Mouse (Mus musculus) spleen, adult 18-20 months (tissue): Measurements from ENCODE around the gene Abhd2.
A peak's percentile ranks its signal among the peaks of the same experiment; 100 is the strongest.
"Not testable (repeated sequence)": the region's sequence is repeated elsewhere in the genome, so short reads cannot be mapped to it uniquely, and the experiment has no call there.

Experiments
- DNase-seq, 2 experiments: peaks; one replicate each; pipeline ENCODE4 v3.0.0; 2022; ENCODE audit warnings: mixed read lengths in 2 of 2

Abhd2 gene

DNA sequence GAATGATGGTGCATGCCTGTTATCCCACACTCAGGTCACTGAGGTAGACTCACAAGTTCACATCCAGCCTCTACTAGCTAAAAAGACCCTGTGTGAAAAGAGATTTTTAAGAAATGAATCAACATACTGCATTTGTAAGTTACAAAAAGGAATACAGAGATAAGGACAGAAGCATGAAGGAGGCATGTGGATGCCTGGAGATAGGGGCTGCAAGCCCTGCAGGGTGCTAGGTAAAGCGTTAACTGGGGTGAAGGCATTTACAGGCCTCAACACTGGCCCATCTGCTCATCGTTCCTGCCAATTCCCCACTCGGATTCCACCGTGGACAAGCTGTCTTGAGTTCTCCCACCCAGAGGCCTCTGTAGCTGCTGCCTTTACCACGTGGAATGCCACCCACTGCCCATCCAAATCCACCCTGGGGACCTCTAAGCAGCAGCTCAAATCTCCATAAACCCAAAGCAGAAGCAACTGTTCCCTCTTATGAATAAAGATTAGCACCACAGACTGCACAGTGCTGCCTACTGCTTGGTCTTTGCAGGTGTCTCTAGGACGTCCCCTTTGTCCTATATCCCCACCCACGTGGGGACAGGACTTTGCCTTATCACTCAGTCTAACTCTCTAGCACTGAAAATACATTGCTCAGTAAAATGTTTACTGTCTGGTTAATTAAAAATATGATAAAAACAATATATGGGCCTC, 5.2 kb upstream of the Abhd2 start:
- DNase-seq: no peak

DNA sequence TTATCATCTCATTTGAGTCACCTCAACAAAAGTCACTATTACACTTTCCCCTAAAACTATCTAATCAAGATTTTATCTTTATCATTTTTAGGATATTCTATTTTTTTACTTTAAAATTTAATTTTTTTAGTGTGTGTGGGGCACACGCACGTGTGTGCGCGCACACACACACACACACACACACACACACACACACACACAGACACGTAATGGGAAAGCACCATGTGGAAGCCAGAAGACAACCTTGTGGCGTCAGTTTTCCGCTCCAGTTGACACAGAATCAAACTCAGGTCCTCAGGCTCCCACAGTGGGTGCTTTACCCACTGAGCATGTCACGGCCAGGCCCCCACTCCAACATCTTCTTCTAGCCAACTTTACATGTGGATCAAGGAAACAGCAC, 4.1 kb upstream of the Abhd2 start:
- DNase-seq: no peak

DNA sequence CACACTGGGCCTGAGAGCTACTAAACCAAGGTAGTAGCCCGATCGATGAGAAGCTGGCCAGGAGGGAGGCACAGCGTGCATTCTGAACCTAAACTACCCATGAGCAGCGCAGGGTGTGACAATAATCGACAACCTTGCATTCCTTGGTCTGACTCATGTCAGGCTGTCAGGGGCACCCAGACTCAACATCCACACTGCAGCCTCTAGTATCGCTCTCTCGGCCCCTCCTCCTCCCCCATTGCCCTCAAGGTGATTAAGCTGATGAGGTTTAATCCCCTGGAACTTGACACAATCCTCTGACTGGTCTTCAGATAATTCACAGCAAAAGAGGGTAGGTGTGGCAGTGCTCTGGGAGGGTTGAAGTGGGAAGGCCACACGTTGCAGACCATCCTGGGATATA, 3.6 kb upstream of the Abhd2 start:
- DNase-seq: no peak

DNA sequence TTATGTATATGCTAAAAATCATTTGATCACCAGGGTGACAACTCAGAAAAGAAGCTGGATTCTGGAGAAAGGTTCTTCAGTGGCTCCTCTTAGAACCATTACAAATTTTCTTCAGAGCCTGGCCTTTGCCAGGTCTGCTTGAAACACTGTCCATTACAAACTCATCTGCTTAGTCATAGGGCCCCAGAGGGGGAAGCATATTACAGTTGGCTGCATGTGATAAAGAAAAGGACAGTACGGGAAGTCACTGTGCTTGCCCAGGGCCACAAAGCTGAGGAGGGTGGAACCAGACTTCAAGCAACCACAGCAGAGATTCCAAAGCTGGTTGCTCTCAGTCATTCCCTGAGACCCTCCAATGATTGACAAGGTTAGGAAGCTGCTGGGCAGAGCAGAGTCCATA, 3.1 kb upstream of the Abhd2 start:
- no peak for DNase-seq

DNA sequence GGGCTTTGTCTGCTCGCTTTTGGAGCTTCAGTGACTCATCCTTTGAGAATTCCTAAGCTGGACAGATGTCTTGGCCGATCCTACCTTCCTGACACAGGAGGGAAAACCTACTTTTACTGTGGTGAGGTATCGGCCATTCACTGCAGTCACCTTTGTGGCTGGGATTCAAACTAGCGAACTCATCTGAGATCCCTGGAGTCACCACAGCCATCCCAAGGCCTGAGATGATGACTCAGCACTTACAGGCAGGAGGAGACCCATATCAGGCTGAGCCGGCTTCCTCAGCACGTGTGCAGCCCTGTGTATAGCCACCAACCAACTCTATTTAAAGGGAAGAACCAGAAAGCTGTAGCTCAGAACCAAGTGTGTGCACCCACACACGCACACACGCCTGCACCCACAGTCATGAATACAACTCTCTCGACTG, 2.0 kb upstream of the Abhd2 start:
- no peak for DNase-seq

DNA sequence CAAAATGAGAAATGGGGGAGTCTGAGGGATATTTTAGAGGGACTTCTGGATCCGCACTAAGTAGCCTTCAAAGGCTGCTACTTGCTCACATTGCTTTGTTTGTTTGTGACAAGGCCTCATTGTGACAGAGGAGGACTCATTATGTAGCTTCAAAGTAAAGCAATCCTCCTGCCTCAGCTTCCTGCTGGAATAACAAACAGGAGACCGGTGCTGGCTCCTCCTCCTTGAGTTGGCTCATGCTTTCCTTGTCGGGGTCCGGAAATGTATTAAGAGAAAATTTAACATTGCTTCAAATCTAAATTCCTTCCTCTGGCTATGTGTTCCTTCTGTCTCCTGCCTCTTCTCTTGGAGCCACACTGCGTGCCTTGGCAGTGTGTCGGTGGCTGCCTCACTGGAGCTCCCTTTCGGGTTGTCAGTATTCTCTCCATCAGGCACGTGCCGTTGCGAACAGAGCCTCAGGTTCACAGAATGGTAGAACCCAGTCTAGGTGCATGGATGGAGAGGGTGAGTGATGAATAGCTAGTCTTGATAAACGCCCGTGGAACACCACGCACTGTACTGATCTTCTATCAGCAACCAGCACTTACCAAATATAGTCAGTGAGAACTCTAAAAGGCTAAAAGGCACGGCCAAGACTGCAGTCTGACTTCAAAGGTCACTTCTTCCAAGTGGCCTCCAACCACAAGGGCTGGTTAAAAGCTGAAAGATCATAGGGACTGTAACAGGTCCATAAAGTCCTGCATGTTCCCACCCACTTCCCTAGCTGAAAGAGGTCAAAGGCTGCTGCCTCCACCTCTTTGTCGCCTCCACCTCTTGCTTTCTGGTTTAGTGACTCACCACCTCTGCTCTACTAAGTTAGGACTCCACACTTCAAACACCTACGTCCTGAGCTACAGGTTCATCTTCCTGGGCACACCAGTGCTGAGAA, 874 bp upstream of the Abhd2 start:
- no peak for DNase-seq

DNA sequence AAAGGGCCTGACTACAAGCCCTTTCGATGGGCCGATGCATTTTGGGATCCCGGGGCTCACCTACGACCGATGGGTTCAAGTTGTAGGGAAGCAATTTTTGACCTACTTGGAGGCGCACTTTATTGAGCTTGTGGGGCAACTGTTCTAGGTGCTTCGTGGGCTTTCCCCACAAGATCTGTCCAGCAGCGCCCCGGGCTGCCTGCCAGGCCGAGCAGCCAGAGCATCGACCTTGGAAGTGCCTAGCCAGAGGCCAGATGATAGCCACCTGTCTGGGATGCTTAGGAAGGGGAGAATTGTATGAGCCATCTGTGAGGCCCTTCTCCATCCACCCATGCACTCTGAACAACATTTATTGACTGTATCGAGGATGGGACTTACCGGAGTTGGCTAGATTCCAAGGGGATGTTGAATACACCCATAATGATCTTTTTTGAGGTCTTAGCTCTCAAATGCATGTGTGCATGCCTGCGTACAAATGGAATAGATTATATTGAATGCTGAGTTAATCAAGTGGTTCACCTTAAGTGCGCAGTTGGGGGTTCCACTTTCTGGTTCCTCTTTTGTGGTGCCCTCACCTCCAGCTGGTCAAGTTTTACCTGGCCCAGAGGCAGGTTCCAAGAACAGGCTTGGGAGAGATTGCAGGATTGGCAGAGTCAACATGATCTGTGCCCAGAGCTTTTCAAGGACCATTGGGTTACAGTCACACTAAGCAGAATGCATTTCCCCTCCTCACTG, 906 bp downstream of the Abhd2 start:
- DNase-seq: no peak

DNA sequence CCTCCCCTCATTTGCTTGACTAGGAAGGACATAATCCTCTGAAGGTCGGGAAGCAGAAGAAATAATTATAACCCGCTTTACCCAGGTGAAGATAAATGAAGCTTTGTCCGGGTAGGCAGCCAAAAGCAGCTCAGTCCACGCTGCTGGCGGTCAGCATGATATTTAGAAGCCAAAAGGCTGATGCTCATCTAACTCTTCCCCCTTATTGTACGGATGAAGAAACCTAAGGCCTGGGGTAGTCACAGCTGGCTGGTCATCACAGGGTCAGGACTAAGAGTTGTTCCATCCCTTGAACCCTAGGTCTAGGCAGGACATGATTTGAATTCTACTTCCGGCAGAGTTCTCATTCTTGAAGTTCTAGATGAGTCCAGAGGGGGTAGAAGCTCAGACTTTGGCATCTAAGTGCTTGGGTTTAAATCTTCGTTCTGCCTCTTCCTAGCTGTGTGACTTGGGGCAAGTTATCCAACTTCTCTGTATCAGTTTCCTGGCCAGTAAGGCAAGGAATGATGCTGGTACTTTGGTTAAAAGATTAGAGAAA, 1.5 kb downstream of the Abhd2 start:
- no peak for DNase-seq

DNA sequence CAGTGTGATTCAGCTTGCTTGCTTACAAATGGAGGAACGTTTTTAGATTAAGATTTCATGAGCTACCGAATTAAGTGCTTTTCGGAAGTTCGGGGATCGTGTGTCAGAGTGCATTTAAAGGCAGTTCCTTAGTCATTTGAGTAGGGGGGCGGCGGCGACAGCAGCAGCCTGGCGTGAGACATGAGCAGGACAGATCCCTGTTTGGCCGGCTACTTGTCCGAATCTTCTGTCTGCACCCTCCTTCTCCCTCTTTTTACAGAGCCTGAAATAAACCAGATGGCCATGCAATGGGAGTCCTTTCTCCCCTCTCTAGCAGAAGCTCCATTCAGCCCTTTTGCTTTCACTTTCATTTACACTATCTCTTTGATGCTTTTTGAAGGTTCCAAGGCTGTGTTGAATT, 2.3 kb downstream of the Abhd2 start:
- peak in 1 of 2 experiments; percentile 24 for DNase-seq

DNA sequence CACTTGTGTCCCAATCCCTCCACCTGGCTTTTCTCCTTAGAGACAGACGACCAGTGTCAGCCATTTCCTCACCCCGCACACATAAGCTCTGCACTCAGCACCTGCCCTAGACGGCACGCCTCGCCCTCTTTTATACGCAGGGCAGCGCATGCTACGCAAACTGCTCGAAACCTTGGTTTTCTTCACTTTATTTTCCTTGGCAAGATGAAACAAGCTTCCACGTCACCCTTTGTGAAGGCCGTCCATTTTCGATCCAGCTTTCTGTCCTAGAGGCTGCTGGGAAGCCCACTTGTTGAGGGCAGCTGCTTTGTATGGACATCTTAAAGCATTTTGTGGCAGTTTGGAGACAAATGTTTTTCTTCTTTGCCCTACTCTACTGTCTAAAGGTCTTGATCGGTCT, 5.4 kb downstream of the Abhd2 start:
- DNase-seq: no peak

DNA sequence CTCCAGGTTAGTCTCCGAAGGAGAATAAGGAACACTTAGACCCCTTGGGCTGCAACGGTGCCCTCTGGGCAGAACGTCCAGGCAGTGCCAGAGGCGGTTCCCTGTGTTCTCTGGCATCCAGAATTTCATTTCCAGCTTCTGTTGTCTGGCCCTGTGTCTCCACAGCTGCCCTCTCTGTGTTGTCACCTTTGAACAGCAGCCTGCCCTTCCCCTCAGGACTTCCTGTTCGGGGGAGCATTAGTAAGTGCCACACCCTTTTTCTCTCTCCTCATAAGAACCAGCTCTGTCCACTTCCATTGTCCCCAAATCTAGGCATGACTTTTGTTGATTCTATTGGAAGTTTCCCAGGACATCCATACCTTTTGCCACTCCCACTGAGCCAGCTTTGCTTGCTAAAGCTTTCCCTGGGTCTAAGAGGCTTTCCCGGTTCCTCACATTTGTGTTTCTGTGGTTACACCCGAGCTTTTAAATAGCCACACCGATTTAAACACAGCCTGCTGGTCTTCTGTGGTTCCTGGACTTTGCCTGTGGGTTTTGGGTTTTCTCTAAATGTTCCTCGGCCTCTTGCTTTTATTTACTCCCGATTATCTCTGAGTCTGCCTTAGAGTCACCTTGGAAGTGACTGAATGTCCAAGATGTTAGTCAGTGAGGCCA, 6.5 kb downstream of the Abhd2 start:
- DNase-seq: no peak

DNA sequence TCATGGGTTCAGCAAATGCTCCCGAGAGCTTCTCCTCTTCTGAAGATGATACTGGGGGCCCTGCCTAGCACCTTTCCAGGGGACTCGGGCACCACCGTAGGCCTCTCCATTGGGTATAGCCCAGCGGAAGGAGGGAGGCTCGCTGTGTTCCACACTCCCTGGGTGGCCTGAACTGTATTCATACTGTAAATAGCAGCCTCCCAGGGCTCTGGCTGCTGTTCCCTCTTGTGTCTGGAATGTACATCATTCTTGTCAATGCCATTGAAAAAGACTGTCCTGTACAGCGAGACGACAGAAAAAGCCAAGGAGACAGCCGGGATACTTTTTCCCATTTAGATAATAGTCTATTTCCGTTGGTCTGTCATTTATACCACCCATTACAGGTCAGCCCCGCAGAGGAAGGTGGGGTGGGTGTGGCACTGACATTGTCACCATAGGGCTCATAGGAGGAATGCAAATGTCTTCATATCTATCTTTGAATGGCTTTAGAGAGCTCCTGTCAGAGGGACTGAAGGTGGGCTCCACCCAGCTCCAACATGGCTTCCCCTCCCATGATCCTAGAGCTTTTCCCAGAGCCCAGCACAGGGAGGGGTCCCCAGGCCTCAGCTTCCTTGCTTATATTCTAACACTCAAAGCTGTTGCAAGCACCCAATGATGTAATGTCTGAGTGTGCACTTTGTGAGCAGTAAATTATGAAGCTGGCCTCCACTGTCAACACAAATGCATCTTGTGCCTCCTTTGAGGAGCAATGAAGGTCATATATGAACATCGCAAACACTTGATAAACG, 10.1 kb downstream of the Abhd2 start:
- no peak for DNase-seq

DNA sequence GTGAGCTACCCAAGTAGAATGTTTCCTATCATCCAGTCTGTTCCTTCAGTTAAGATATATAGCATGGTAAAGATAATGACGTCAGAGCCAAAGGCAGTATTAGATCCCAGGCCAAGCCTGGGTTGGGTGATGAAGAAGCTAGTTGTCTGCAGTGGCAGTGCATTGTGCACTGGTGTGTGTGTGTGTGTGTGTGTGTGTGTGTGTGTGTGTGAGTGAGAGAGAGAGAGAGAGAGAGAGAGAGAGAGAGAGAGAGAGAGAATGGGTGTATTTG, 10.6 kb downstream of the Abhd2 start:
- DNase-seq: not testable (repeated sequence)

DNA sequence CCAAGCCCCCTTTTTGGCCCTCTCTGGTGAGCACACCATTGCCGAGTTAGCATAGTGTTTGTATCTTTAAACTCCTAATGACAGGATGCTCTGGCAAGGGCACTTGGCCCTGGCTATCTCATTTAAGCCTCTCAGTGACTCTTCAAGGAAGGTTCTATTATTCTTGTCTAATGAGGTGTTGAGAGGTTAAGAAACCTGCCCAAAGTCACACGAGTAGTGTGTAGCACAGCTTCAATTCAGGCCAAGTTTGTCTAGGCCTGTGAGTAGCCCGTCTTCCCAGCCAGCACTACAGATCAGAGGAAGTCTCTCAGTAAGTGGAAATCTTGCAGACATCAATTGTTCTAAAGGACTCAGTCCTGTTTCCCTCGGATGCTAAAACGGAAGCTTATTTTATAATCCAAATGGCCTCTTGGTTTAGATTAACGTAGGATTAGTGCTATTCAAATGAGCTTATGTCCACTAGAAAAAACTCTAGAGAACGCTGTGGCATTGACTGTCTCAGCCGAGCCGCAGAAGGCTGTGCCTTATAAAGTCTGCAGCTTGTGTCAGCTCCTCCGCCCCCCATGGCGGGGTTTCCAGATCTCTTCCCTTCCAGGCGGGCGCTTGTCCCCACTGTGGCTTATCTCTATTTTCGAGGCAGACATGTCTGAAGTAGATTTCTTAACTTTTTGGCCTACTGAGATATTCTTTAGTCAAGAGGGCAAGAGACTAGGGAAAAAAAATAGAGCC, 11.3 kb downstream of the Abhd2 start:
- DNase-seq: no peak

DNA sequence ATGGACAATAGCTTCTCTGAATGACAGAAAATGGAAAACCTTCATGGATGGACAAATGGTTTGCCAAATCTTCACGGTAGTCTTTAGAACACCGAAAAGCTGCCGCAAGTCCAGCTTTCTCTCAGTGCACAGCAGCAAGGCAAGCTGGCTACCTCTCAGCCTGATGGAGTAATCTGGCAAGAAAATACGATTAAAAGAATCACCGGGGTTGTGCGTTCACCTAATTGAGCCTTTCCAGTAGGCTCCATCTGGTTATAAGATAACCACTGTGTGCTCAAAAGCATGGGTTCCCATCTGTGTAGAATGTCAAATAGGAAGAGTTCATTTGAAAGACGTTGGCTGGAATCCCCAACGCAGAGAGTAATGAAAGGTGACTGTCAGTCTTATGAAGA, 11.9 kb downstream of the Abhd2 start:
- DNase-seq: no peak

DNA sequence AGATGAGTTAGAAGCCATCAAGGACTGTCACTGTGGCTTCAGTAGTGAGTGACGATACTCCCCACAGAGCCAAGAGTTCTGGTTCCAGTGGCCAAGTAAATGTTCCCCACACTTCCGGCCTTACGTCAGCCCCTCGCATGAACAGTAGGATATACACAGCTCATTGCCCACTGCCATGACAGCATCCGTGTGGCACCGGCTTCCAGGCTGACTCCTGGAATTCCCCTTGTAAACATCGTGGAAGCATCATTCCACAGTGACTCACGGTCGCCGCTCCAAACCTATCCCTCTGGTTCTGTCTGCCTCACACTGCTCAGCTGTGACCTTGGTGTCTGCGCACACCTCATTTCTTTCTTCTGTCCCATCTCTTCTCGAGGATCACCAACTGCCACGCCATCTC, 12.4 kb downstream of the Abhd2 start:
- DNase-seq: no peak

DNA sequence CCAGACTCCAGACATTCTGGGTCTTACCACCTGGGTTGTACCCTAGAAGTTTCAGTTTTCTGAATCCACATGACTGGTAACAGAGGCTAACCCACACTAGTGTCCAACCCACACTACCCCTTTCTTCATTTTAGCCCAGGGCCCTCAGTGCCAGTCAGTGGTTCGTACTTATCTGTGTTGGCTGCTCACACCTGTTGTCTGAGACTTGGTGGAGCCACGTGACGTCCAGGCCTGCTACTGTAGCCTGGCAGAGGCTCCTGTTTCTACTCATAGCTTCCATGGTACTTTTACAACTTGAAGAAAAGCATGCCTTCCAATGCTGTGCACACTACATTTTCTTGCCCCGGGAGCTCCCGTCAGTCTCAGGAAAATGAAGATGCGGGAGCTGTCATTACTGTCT, 14.2 kb downstream of the Abhd2 start:
- no peak for DNase-seq

DNA sequence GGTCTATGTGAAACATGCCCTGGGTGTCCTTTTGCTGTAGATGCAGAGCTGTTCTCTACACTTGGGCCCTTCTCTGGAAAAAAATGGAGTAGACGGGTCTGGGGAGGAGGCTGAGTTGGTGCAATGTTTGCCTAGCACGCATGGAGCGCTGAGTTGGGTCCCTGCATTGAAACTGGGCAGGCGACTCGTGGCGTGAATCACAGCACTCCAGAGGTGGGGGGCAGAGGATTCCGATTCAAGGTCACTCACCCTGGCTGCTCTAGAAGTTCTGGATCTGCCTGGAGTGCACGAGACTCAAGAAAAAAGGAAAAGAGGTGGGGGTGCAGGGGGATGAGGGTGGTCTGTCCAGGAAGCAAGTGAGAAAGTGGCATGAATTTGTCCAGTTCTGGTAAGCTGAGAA, 14.9 kb downstream of the Abhd2 start:
- no peak for DNase-seq

DNA sequence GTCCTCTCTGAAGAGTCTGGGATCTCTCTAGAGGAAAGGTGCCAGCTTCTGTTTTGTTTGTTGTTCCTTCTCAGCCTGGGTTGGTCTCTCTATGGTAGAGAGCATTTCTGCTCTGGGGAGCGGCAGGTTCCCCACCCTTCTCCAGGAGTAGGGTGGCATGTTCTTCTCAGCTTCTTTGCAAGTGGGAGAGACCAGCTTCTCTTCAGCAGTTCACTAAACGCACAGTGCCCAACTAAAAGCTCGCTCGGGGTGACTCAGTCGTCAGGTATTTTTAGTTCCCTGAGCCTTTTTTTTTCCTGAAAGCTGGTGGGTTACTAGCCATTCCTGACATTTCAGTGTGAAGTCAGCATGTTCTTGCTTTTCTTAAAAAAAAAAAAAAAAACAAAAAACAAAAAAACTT, 15.4 kb downstream of the Abhd2 start:
- no peak for DNase-seq

DNA sequence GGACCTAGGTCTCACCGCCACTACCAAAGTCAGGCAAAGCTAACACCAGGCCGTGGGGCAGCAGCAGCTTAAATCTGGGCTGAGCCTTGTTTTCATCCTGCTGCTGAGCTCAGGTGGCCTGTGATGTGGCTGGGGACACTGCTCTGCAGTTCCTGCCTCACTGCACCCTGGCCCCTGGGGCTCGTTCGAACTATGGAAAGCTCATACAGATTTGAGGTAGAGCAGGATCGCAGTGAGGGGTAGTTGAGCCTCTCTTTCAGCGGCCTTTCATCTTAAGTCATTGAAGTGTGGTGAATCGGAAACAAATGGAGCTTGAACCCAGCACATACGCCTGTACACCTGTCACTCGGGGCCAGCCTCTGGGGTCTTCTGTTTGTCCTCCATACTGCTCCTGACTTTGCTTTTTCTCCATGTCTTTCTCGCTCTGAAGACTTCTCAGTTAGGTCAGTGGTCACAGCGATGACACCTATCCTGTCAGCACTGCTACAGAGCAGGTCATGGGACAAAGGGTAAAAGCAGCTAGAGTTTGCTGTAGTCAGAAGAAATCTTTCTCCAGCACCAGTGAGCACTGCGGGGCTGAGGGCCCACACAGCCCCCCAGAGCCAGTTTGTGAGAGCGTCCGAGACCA, 20.7 kb downstream of the Abhd2 start:
- DNase-seq: no peak

DNA sequence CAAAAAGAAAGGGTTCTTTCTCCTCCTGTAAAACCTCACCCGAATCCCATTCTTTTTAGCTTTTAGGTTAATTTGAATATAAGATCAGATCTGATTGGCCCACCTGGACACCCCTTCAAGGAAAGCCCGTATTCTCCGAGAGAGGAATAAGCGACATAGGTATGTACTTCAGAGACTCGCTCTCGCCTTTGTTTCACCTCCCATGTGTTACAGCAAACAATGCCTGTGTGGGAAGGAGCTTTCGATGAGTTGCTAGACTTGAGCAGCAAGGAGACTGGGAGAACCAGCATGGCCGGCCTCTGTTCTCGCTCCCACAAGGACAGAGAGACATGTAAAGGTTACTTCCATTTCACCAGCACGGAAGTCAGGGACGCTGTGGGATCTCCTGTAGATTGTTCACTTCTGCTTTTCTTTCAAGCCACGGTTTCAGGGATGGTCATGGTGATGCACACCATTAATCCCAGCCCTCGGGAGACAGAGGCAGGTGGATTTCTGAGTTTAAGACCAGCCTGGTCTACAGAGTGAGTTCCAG, 21.5 kb downstream of the Abhd2 start:
- no peak for DNase-seq
